Mouse (Mus musculus) liver, postnatal 0 days (tissue): ENCODE data around the gene Inpp5d.

ENCODE experiments used
- CTCF ChIP-seq: sonication (generic); IDR thresholded peaks from 2 replicates; pipeline ENCODE4 v1.5.1; 2016; ENCODE audit warnings: antibody characterized with exemption, low read depth
- EP300 ChIP-seq: IDR thresholded peaks from 2 replicates; pipeline ENCODE4 v1.6.1; 2016; ENCODE audit warnings: antibody characterized with exemption, low read depth, mild to moderate bottlenecking

GRCm38 (mm10) chr1:87671483-87671882 lies 51.4 kb downstream of the Inpp5d start:
- TF ChIP-seq CTCF (no peak), EP300 (no peak)
